Comparison of ENCODE assay signal across 20 mouse cellular contexts in genomic region chr10:13292026-13292425, GRCm38 (mm10).
DNase-seq lines count a peak whose midpoint lies in the region; ATAC-seq lines count a peak whose summit lies in the region.
"Had no signal": no experiment of that assay in that cellular context is flagged by ENCODE, and none has a peak within 500 bp of the region (broad histone marks: within the 10 kb centered on the region; RNA-seq: fewer than 3 reads in every experiment).

No protein-coding gene starts in this region.

- no peak overlapping the region for H3K9ac ChIP-seq in hindbrain, embryonic 12.5 days
- no peak overlapping the region for H3K9ac ChIP-seq in hindbrain, embryonic 13.5 days
- H3K9ac ChIP-seq: forebrain, embryonic 13.5 days; forebrain, postnatal 0 days; heart, embryonic 13.5 days; intestine, embryonic 15.5 days had no signal

- no peaks in the 10 kb centered on the region for H3K9me3 ChIP-seq in hindbrain, embryonic 12.5 days (replicated peaks)
- no peaks in the 10 kb centered on the region for H3K9me3 ChIP-seq in hindbrain, embryonic 13.5 days
- H3K9me3 ChIP-seq: embryonic facial prominence, embryonic 10.5 days; forebrain, embryonic 13.5 days; heart, embryonic 13.5 days; intestine, embryonic 15.5 days had no signal

- no peak overlapping the region for H3K4me3 ChIP-seq in hindbrain, embryonic 12.5 days
- no peak overlapping the region for H3K4me3 ChIP-seq in hindbrain, embryonic 13.5 days
- H3K4me3 ChIP-seq: embryonic facial prominence, embryonic 10.5 days; forebrain, embryonic 13.5 days; heart, embryonic 13.5 days; intestine, embryonic 15.5 days had no signal

- no peak overlapping the region for H3K4me2 ChIP-seq in hindbrain, embryonic 12.5 days (replicated peaks)
- H3K4me2 ChIP-seq in hindbrain, embryonic 13.5 days: no peak overlapping the region
- H3K4me2 ChIP-seq: forebrain, embryonic 13.5 days; heart, embryonic 13.5 days; intestine, embryonic 15.5 days had no signal

- H3K27ac ChIP-seq in hindbrain, embryonic 12.5 days: no peak overlapping the region
- H3K27ac ChIP-seq in hindbrain, embryonic 13.5 days: no peak overlapping the region
- H3K27ac ChIP-seq: embryonic facial prominence, embryonic 10.5 days; forebrain, embryonic 13.5 days; heart, embryonic 13.5 days; intestine, embryonic 15.5 days had no signal

- 10% methylated on average over 2 of the region's 2 CpGs for WGBS in hindbrain, embryonic 12.5 days
- 10% methylated on average over 2 of the region's 2 CpGs for WGBS in hindbrain, embryonic 13.5 days

- ATAC-seq in hindbrain, embryonic 12.5 days (ENCODE audit: low FRiP score): 0 out of 2 replicates have a peak, but pooled peaks have one; percentile 35
- ATAC-seq in hindbrain, embryonic 13.5 days (ENCODE audit: low FRiP score): no peak
- ATAC-seq: activated CD4-positive, CD25-positive, alpha-beta regulatory T cell, adult 4 months; forebrain, embryonic 13.5 days; forebrain, postnatal 0 days; intestine, embryonic 15.5 days; Patski had no signal

- H3K27me3 ChIP-seq in hindbrain, embryonic 12.5 days: no peaks in the 10 kb centered on the region
- H3K27me3 ChIP-seq in hindbrain, embryonic 13.5 days: no peaks in the 10 kb centered on the region
- H3K27me3 ChIP-seq: CH12.LX; forebrain, embryonic 13.5 days; heart, embryonic 13.5 days; intestine, embryonic 15.5 days; Patski had no signal

- peak; percentile 24 for DNase-seq in embryo, embryonic 11.5 days (ENCODE audit: low read depth, low spot score)
- no peak for DNase-seq in embryo, embryonic 10 days (ENCODE audit: low spot score)
- peak; percentile 67 for DNase-seq in mesoderm, embryonic 11.5 days (ENCODE audit: low read depth, low spot score)
- DNase-seq in left cerebral cortex, postnatal 14 days (ENCODE audit: low spot score in 2 of 2): no peak
- DNase-seq: adrenal gland, postnatal 14 days; cerebellum, adult 11-12 months; cerebellum, adult 9-10 months; cerebellum, postnatal 36 days; forebrain, postnatal 0 days; gastrocnemius, postnatal 14 days; heart, postnatal 36 days had no signal

- H3K36me3 ChIP-seq in hindbrain, embryonic 12.5 days: no peaks in the 10 kb centered on the region
- no peaks in the 10 kb centered on the region for H3K36me3 ChIP-seq in hindbrain, embryonic 13.5 days
- H3K36me3 ChIP-seq: intestine, embryonic 15.5 days had no signal

- H3K4me1 ChIP-seq in hindbrain, embryonic 12.5 days: peaks cover 7% of the 10 kb centered on the region; the same call in 1 of the 2 replicates
- peaks cover 7% of the 10 kb centered on the region; the same call in 1 of the 2 replicates for H3K4me1 ChIP-seq in hindbrain, embryonic 13.5 days (replicated peaks)
- H3K4me1 ChIP-seq: forebrain, embryonic 13.5 days; intestine, embryonic 15.5 days had no signal

- intact Hi-C loops in left cerebral cortex, postnatal 14 days (cut with DNase I): no loop called here

Comparison
In these comparisons a context has a peak if more than half of its experiments do, and no peak if none do; other contexts are left out.
1. DNase-seq: peak in embryo, embryonic 11.5 days (single experiment) and mesoderm, embryonic 11.5 days (single experiment); none in embryo, embryonic 10 days (single experiment) and left cerebral cortex, postnatal 14 days (0 of 2).